Mouse (Mus musculus): Measurements from ENCODE around the gene Tpd52l1.

Tpd52l1 gene

GRCm38 (mm10) chr10:31297106-31297505 is 148.7 kb downstream of the Tpd52l1 start:
- H3K36me3 ChIP-seq (ENCODE audit: insufficient read depth, low read length), result no peaks in the 10 kb centered on the region

GRCm38 (mm10) chr10:31296458-31296857 is 149.3 kb downstream of the Tpd52l1 start:
- no peak for TF ChIP-seq CTCF (conservative IDR thresholded peaks at IDR 0.05; ENCODE audit: low read length)
- Histone ChIP-seq H3K27me3 (ENCODE audit: insufficient read depth, low read length) (no peaks in the 10 kb centered on the region), H3K36me3 (ENCODE audit: insufficient read depth, low read length) (no peaks in the 10 kb centered on the region), H3K4me3 (replicated peaks; ENCODE audit: low read length) (no peak overlapping the region), H3K9me3 (ENCODE audit: low read length) (no peaks in the 10 kb centered on the region), H3K4me1 (replicated peaks; ENCODE audit: low read depth, low read length) (no peaks in the 10 kb centered on the region)

More at GRCm38 (mm10) chr10:31297106-31297505, 148.7 kb downstream of the Tpd52l1 start:
- Histone ChIP-seq H3K9me3 (ENCODE audit: low read length) (no peaks in the 10 kb centered on the region), H3K4me3 (replicated peaks; ENCODE audit: low read length) (no peak overlapping the region), H3K27me3 (ENCODE audit: insufficient read depth, low read length) (no peaks in the 10 kb centered on the region), H3K4me1 (replicated peaks; ENCODE audit: low read depth, low read length) (no peaks in the 10 kb centered on the region)
- TF ChIP-seq NANOG (IDR thresholded peaks at IDR 0.05; ENCODE audit: borderline replicate concordance, low read length) (no peak), POU5F1 (IDR thresholded peaks at IDR 0.05; ENCODE audit: borderline replicate concordance, low read length) (no peak), CTCF (conservative IDR thresholded peaks at IDR 0.05; ENCODE audit: low read length) (no peak)

- H3K36me3 ChIP-seq (ENCODE audit: insufficient read depth, low read length), result no peaks in the 10 kb centered on the region
- no peaks in the 10 kb centered on the region for H3K4me1 ChIP-seq (replicated peaks; ENCODE audit: low read depth, low read length)
- TF ChIP-seq CTCF (conservative IDR thresholded peaks at IDR 0.05; ENCODE audit: low read length) (no peak), POU5F1 (IDR thresholded peaks at IDR 0.05; ENCODE audit: borderline replicate concordance, low read length) (no peak), NANOG (IDR thresholded peaks at IDR 0.05; ENCODE audit: borderline replicate concordance, low read length) (no peak)
Observed at GRCm38 (mm10) chr10:31295705-31296104, 150.1 kb downstream of the Tpd52l1 start.

GRCm38 (mm10) chr10:31288697-31289390 is 156.9 kb downstream of the Tpd52l1 start:
- Histone ChIP-seq H3K27me3 (ENCODE audit: insufficient read depth, low read length) (no peaks in the 10 kb centered on the region), H3K36me3 (ENCODE audit: insufficient read depth, low read length) (no peaks in the 10 kb centered on the region), H3K9me3 (ENCODE audit: low read length) (no peaks in the 10 kb centered on the region), H3K4me1 (replicated peaks; ENCODE audit: low read depth, low read length) (no peaks in the 10 kb centered on the region), H3K4me3 (replicated peaks; ENCODE audit: low read length) (no peak overlapping the region)
- TF ChIP-seq NANOG (IDR thresholded peaks at IDR 0.05; ENCODE audit: borderline replicate concordance, low read length) (no peak), POU5F1 (IDR thresholded peaks at IDR 0.05; ENCODE audit: borderline replicate concordance, low read length) (no peak), CTCF (conservative IDR thresholded peaks at IDR 0.05; ENCODE audit: low read length) (no peak)

More at GRCm38 (mm10) chr10:31295705-31296104, 150.1 kb downstream of the Tpd52l1 start:
- Histone ChIP-seq H3K27me3 (ENCODE audit: insufficient read depth, low read length) (no peaks in the 10 kb centered on the region), H3K4me3 (replicated peaks; ENCODE audit: low read length) (no peak overlapping the region), H3K9me3 (ENCODE audit: low read length) (no peaks in the 10 kb centered on the region)

- H3K36me3 ChIP-seq (ENCODE audit: insufficient read depth, low read length), result no peaks in the 10 kb centered on the region
- no peaks in the 10 kb centered on the region for H3K4me1 ChIP-seq (replicated peaks; ENCODE audit: low read depth, low read length)
- no peak for TF ChIP-seq POU5F1 (IDR thresholded peaks at IDR 0.05; ENCODE audit: borderline replicate concordance, low read length)
- TF ChIP-seq CTCF (conservative IDR thresholded peaks at IDR 0.05; ENCODE audit: low read length), result no peak
- no peak for TF ChIP-seq NANOG (IDR thresholded peaks at IDR 0.05; ENCODE audit: borderline replicate concordance, low read length)
- H3K9me3 ChIP-seq (ENCODE audit: low read length), result no peaks in the 10 kb centered on the region
- H3K4me3 ChIP-seq (replicated peaks; ENCODE audit: low read length), result no peak overlapping the region
- no peaks in the 10 kb centered on the region for H3K27me3 ChIP-seq (ENCODE audit: insufficient read depth, low read length)
Observed at GRCm38 (mm10) chr10:31287787-31288186, 158.0 kb downstream of the Tpd52l1 start.

Data from E14TG2a.4 (cell line).